In the genomic region with DNA sequence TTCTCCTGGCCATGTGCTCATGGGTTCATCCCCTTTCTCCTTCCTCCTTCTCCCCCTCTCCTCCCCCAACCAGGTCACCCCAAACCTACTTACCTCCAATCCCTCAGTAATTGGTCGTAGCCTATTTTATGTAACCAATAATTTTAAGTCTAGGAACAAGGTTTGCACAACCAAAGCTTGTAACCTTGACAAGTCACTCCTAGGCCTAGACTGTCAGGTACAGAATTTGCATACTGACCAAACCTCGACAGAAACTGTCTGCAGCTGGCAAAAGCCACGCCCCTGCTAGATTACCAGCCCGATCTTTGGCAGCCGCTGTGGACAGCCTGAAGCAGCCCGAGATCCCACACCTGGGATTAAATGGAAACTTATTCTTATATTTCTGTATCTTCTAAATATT, we compare ENCODE assay signal across 23 mouse cellular contexts. TPM values are rescaled to one million over a fixed set of nuclear protein-coding genes. Genes with fewer than 3 reads are reported as not detected.
"Had no signal": no experiment of that assay in that cellular context is flagged by ENCODE, and none has a peak within 500 bp of the region (broad histone marks: within the 10 kb centered on the region; RNA-seq: fewer than 3 reads in every experiment).

No protein-coding gene starts in this region.

- H3K4me1 ChIP-seq: stomach, embryonic 15.5 days had no signal

- DNase-seq: retina, postnatal 1 day; right cerebral cortex, adult 18-20 months; right cerebral cortex, postnatal 14 days; right cerebral cortex, postnatal 25 days; right cerebral cortex, postnatal 4 days; spleen, adult 18-20 months; thymus, adult 18-20 months; thymus, adult 2 months; thymus, postnatal 14 days; thymus, postnatal 25 days; thymus, postnatal 36 days; thymus, postnatal 4 days had no signal

- H3K9ac ChIP-seq: neural tube, embryonic 13.5 days; neural tube, embryonic 15.5 days; stomach, embryonic 15.5 days had no signal

- H3K27ac ChIP-seq: neural tube, embryonic 13.5 days; neural tube, embryonic 15.5 days; stomach, embryonic 15.5 days; stomach, postnatal 0 days had no signal

- H3K4me3 ChIP-seq: neural tube, embryonic 13.5 days; neural tube, embryonic 15.5 days; stomach, embryonic 15.5 days had no signal

- H3K9me3 ChIP-seq: neural tube, embryonic 13.5 days; neural tube, embryonic 15.5 days; stomach, embryonic 15.5 days had no signal

- H3K27me3 ChIP-seq: neural tube, embryonic 13.5 days; stomach, embryonic 15.5 days had no signal

- H3K36me3 ChIP-seq: neural tube, embryonic 13.5 days; neural tube, embryonic 15.5 days; stomach, embryonic 15.5 days had no signal

- H3K4me2 ChIP-seq: neural tube, embryonic 13.5 days; neural tube, embryonic 15.5 days; stomach, embryonic 15.5 days had no signal

RNA-seq across cellular contexts. Expression of a gene that starts 11.2 kb away (rescaled TPM):
- total RNA-seq: neutrophil, adult 5-6 weeks had no signal
- polyA plus RNA-seq: neural tube, embryonic 13.5 days; neural tube, embryonic 14.5 days; spleen, adult 2 months; stomach, embryonic 14.5 days; stomach, embryonic 15.5 days; stomach, embryonic 16.5 days; stomach, postnatal 0 days; thymus, postnatal 0 days had no signal

RNA-seq across cellular contexts. Expression of a gene that starts 50.1 kb away (rescaled TPM):
- total RNA-seq: neutrophil, adult 5-6 weeks had no signal
- polyA plus RNA-seq: neural tube, embryonic 13.5 days; neural tube, embryonic 14.5 days; neural tube, embryonic 15.5 days; stomach, embryonic 15.5 days; stomach, embryonic 16.5 days; urinary bladder, adult 2 months had no signal
